Mouse (Mus musculus): ENCODE measurements around the gene Tdpoz5. TPM values are rescaled to one million over a fixed set of nuclear protein-coding genes. Genes with fewer than 3 reads are reported as not detected.
"Not testable (repeated sequence)": the region's sequence is repeated elsewhere in the genome, so short reads cannot be mapped to it uniquely, and the experiment has no call there.

The Tdpoz5 gene
- polyA plus RNA-seq (2014; fragmentation: Nextera tagmentation; extraction: Ambion mirVana): not detected in 2 replicates

- H3K9ac ChIP-seq (ENCODE audit: low read depth, low read length); H3K4me1 ChIP-seq (ENCODE audit: control insufficient read depth, insufficient read depth, low read length); H3K4me3 ChIP-seq (ENCODE audit: low read depth, low read length); H3K4me2 ChIP-seq (ENCODE audit: low read depth, low read length); DNase-seq (ENCODE audit: low spot score); H3K36me3 ChIP-seq (ENCODE audit: control insufficient read depth, insufficient read depth, low read length); ATAC-seq (ENCODE audit: low read depth); H3K27me3 ChIP-seq (replicated peaks; ENCODE audit: control insufficient read depth, insufficient read depth, low read length); H3K9me3 ChIP-seq (ENCODE audit: control insufficient read depth, low read length); H3K27ac ChIP-seq (replicated peaks; ENCODE audit: low read depth, low read length): not testable (repeated sequence)
- WGBS: 70% methylated on average over 2 of the region's 4 CpGs
These were observed at the start of gene Tdpoz5 for GRCm38 (mm10) chr3:93961214-93961613. TSS of gene Tdpoz5 (minus strand) at chr3:93961314.

GRCm38 (mm10) chr3:93968938-93969337, 7.8 kb upstream of the Tdpoz5 start:
- WGBS: 77% methylated on average over 2 of the region's 6 CpGs
- not testable (repeated sequence) for H3K9ac ChIP-seq (ENCODE audit: low read depth, low read length); DNase-seq (ENCODE audit: low spot score); H3K9me3 ChIP-seq (ENCODE audit: control insufficient read depth, low read length); ATAC-seq (ENCODE audit: low read depth); H3K4me1 ChIP-seq (ENCODE audit: control insufficient read depth, insufficient read depth, low read length); H3K27ac ChIP-seq (replicated peaks; ENCODE audit: low read depth, low read length); H3K4me3 ChIP-seq (ENCODE audit: low read depth, low read length); H3K4me2 ChIP-seq (ENCODE audit: low read depth, low read length); H3K27me3 ChIP-seq (replicated peaks; ENCODE audit: control insufficient read depth, insufficient read depth, low read length); H3K36me3 ChIP-seq (ENCODE audit: control insufficient read depth, insufficient read depth, low read length)

- ATAC-seq (ENCODE audit: low read depth); H3K36me3 ChIP-seq (ENCODE audit: control insufficient read depth, insufficient read depth, low read length); DNase-seq (ENCODE audit: low spot score); H3K27me3 ChIP-seq (replicated peaks; ENCODE audit: control insufficient read depth, insufficient read depth, low read length); H3K9ac ChIP-seq (ENCODE audit: low read depth, low read length); H3K4me1 ChIP-seq (ENCODE audit: control insufficient read depth, insufficient read depth, low read length); H3K9me3 ChIP-seq (ENCODE audit: control insufficient read depth, low read length); H3K4me2 ChIP-seq (ENCODE audit: low read depth, low read length); H3K27ac ChIP-seq (replicated peaks; ENCODE audit: low read depth, low read length); H3K4me3 ChIP-seq (ENCODE audit: low read depth, low read length): not testable (repeated sequence)
- 79% methylated on average over 3 of the region's 4 CpGs for WGBS
These were observed 17.7 kb downstream of the Tdpoz5 start, which contains the start of gene Gm9117 for GRCm38 (mm10) chr3:93943443-93943842. TSS of gene Gm9117 (minus strand) at chr3:93943543.

- ATAC-seq (ENCODE audit: low read depth); H3K9me3 ChIP-seq (ENCODE audit: control insufficient read depth, low read length); H3K4me2 ChIP-seq (ENCODE audit: low read depth, low read length); H3K4me3 ChIP-seq (ENCODE audit: low read depth, low read length); DNase-seq (ENCODE audit: low spot score); H3K27me3 ChIP-seq (replicated peaks; ENCODE audit: control insufficient read depth, insufficient read depth, low read length); H3K36me3 ChIP-seq (ENCODE audit: control insufficient read depth, insufficient read depth, low read length); H3K4me1 ChIP-seq (ENCODE audit: control insufficient read depth, insufficient read depth, low read length); H3K9ac ChIP-seq (ENCODE audit: low read depth, low read length); H3K27ac ChIP-seq (replicated peaks; ENCODE audit: low read depth, low read length): not testable (repeated sequence)
- WGBS: no CpG with 5 or more reads among the region's 3 CpGs
These were observed 22.7 kb downstream of the Tdpoz5 start for GRCm38 (mm10) chr3:93938386-93938785.

Other genes with a start within 250 kb of the Tdpoz5 start
- gene Gm5773, start 188.3 kb downstream of the Tdpoz5 start, polyA plus RNA-seq (2014; fragmentation: Nextera tagmentation; extraction: Ambion mirVana): not detected in 2 replicates
- not detected in 2 replicates for gene Tdpoz4, start 164.9 kb downstream of the Tdpoz5 start, polyA plus RNA-seq (2014; fragmentation: Nextera tagmentation; extraction: Ambion mirVana)
- not detected in 2 replicates for gene Tdpoz3, start 135.3 kb downstream of the Tdpoz5 start, polyA plus RNA-seq (2014; fragmentation: Nextera tagmentation; extraction: Ambion mirVana)
- gene Gm9117, start 17.8 kb downstream of the Tdpoz5 start, polyA plus RNA-seq (2014; fragmentation: Nextera tagmentation; extraction: Ambion mirVana): not detected in 2 replicates
- not detected in 2 replicates for gene Gm9125, start 93.6 kb upstream of the Tdpoz5 start, polyA plus RNA-seq (2014; fragmentation: Nextera tagmentation; extraction: Ambion mirVana)
- gene Gm10697, start 111.3 kb upstream of the Tdpoz5 start, polyA plus RNA-seq (2014; fragmentation: Nextera tagmentation; extraction: Ambion mirVana): not detected in 2 replicates
- gene Gm10696, start 216.9 kb upstream of the Tdpoz5 start, polyA plus RNA-seq (2014; fragmentation: Nextera tagmentation; extraction: Ambion mirVana): not detected in 2 replicates
- gene Gm5286, start 235.4 kb upstream of the Tdpoz5 start, polyA plus RNA-seq (2014; fragmentation: Nextera tagmentation; extraction: Ambion mirVana): not detected in 2 replicates

All from embryonic facial prominence, embryonic 14.5 days (tissue).